Mouse (Mus musculus): ENCODE measurements around the gene Kcne3. TPM values are rescaled to one million over a fixed set of nuclear protein-coding genes. Genes with fewer than 3 reads are reported as not detected.

Gene Kcne3
- polyA plus RNA-seq (2011; ENCODE audit: insufficient read depth, insufficient read length, low read depth, missing spikeins), result not detected in 2 replicates

GRCm38 (mm10) chr7:100176269-100176668, at the start of gene Kcne3:
Gene Kcne3 (plus strand): TSS chr7:100176502.
- Histone ChIP-seq H3K4me3 (ENCODE audit: low read depth, low read length) (no peak within 1 kb of the TSS), H3K27ac (ENCODE audit: insufficient read depth, low read length) (no peak within 1 kb of the TSS), H3K9me3 (replicated peaks; ENCODE audit: control insufficient read depth, insufficient read depth, low read length, poor library complexity, severe bottlenecking) (no peaks in the 10 kb centered on the region), H3K9ac (ENCODE audit: low read depth, poor library complexity, severe bottlenecking) (no peak within 1 kb of the TSS), H3K36me3 (ENCODE audit: control insufficient read depth, insufficient read depth, low read length, poor library complexity, severe bottlenecking) (no peaks in the 10 kb centered on the region), H3K27me3 (ENCODE audit: control insufficient read depth, insufficient read depth, low read length, poor library complexity, severe bottlenecking) (peaks cover 1% of the 10 kb centered on the region; the same call in 1 of the 2 replicates), H3K4me1 (ENCODE audit: control insufficient read depth, insufficient read depth, low read length) (no peaks in the 10 kb centered on the region)
- TF ChIP-seq POLR2A (IDR thresholded peaks at IDR 0.05; ENCODE audit: insufficient read depth, low read length) (no peak), CTCF (IDR thresholded peaks at IDR 0.05; ENCODE audit: low read depth, low read length) (no peak), EP300 (IDR thresholded peaks at IDR 0.05; ENCODE audit: insufficient read depth, low read depth, low read length) (no peak)

DNA sequence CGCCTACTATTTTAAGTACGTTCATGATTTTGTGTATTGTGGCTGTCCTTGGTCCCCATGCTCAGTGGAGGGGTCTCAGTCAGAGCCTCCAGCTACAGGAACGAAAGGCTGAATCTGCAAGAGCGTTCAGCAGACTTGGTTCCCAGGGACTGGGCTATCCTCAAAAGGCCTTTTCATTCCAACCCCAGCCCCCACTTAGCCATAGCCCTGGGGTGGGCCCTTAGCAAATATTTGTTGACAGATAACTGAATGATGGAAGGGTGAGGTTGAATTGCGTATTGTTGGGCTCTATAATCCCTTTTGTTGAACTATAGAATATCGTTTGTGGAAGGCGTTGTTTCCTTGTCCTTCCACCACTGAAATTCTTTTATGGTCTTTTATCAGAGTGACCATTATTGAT, 49.8 kb upstream of the Kcne3 start:
- Histone ChIP-seq H3K4me1 (ENCODE audit: control insufficient read depth, insufficient read depth, low read length) (no peaks in the 10 kb centered on the region), H3K9ac (ENCODE audit: low read depth, poor library complexity, severe bottlenecking) (no peak overlapping the region), H3K27me3 (ENCODE audit: control insufficient read depth, insufficient read depth, low read length, poor library complexity, severe bottlenecking) (no peaks in the 10 kb centered on the region), H3K36me3 (ENCODE audit: control insufficient read depth, insufficient read depth, low read length, poor library complexity, severe bottlenecking) (no peaks in the 10 kb centered on the region), H3K27ac (ENCODE audit: insufficient read depth, low read length) (no peak overlapping the region), H3K4me3 (ENCODE audit: low read depth, low read length) (no peak overlapping the region), H3K9me3 (replicated peaks; ENCODE audit: control insufficient read depth, insufficient read depth, low read length, poor library complexity, severe bottlenecking) (no peaks in the 10 kb centered on the region)
- no peak for TF ChIP-seq POLR2A (IDR thresholded peaks at IDR 0.05; ENCODE audit: insufficient read depth, low read length)
- TF ChIP-seq CTCF (IDR thresholded peaks at IDR 0.05; ENCODE audit: low read depth, low read length), result no peak
- no peak for TF ChIP-seq EP300 (IDR thresholded peaks at IDR 0.05; ENCODE audit: insufficient read depth, low read depth, low read length)

DNA sequence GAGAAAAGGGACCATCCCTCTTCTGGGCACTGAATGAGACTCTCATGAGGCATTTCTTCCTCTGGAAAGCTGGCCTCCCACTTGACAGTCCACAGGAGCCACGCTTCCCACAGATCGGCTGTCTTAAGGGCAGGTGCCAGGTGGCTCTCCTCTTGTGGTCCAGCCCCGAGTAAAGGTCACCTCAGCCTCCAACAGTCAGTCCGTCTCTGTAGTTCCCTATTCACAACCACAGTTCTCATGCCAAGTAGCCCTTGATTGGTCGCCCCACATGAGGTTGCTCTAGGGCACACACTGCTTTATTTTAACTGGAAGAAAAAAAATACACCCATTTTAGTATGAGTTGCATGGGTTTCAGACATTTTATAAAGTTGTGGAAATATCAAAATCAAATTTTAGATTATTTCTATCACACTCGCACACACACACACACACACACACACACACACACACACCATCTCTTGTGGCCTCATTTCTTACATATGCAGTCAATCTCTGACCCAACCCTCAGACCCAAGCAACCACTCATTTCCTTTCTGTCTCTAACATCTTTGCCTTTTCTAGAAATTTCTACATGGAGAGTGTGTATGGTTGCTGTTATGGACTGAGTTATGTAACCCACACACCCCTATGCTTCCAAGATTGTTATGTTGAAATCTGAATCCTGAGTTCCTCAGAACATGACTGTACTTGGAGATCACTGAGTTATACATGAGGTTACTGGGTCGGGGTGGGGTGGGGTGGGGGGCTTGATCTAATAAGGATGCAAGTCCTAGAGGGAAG, 47.9 kb upstream of the Kcne3 start:
- Histone ChIP-seq H3K9ac (ENCODE audit: low read depth, poor library complexity, severe bottlenecking) (no peak overlapping the region), H3K4me3 (ENCODE audit: low read depth, low read length) (no peak overlapping the region), H3K27me3 (ENCODE audit: control insufficient read depth, insufficient read depth, low read length, poor library complexity, severe bottlenecking) (no peaks in the 10 kb centered on the region), H3K9me3 (replicated peaks; ENCODE audit: control insufficient read depth, insufficient read depth, low read length, poor library complexity, severe bottlenecking) (no peaks in the 10 kb centered on the region), H3K36me3 (ENCODE audit: control insufficient read depth, insufficient read depth, low read length, poor library complexity, severe bottlenecking) (no peaks in the 10 kb centered on the region), H3K4me1 (ENCODE audit: control insufficient read depth, insufficient read depth, low read length) (no peaks in the 10 kb centered on the region), H3K27ac (ENCODE audit: insufficient read depth, low read length) (no peak overlapping the region)
- no peak for TF ChIP-seq POLR2A (IDR thresholded peaks at IDR 0.05; ENCODE audit: insufficient read depth, low read length)
- TF ChIP-seq CTCF (IDR thresholded peaks at IDR 0.05; ENCODE audit: low read depth, low read length), result no peak
- TF ChIP-seq EP300 (IDR thresholded peaks at IDR 0.05; ENCODE audit: insufficient read depth, low read depth, low read length), result no peak

DNA sequence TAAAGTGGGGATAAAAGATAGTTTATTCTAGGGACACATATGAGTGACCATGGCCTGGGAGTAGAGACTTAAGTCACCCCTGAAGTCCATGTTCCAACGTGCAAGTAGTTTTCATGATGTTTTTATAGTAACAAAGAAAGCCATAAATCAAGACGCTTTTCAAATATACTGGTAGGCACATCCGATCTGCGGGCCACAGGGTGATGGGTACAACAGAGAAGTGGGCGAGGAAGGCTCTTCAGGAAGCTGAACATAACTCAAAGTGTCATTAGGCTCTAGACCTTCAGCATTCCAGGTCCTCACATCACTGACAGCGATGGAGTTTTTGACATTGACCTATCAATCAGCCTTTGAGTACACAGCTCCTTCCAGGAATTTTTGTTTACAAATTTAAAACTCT, 45.7 kb upstream of the Kcne3 start:
- no peaks in the 10 kb centered on the region for H3K27me3 ChIP-seq (ENCODE audit: control insufficient read depth, insufficient read depth, low read length, poor library complexity, severe bottlenecking)

GRCm38 (mm10) chr7:100132379-100132778, 43.9 kb upstream of the Kcne3 start:
- TF ChIP-seq POLR2A (IDR thresholded peaks at IDR 0.05; ENCODE audit: insufficient read depth, low read length) (no peak), CTCF (IDR thresholded peaks at IDR 0.05; ENCODE audit: low read depth, low read length) (no peak), EP300 (IDR thresholded peaks at IDR 0.05; ENCODE audit: insufficient read depth, low read depth, low read length) (no peak)
- H3K36me3 ChIP-seq (ENCODE audit: control insufficient read depth, insufficient read depth, low read length, poor library complexity, severe bottlenecking), result no peaks in the 10 kb centered on the region
- no peak overlapping the region for H3K9ac ChIP-seq (ENCODE audit: low read depth, poor library complexity, severe bottlenecking)
- no peak overlapping the region for H3K27ac ChIP-seq (ENCODE audit: insufficient read depth, low read length)
- no peaks in the 10 kb centered on the region for H3K9me3 ChIP-seq (replicated peaks; ENCODE audit: control insufficient read depth, insufficient read depth, low read length, poor library complexity, severe bottlenecking)
- no peaks in the 10 kb centered on the region for H3K27me3 ChIP-seq (ENCODE audit: control insufficient read depth, insufficient read depth, low read length, poor library complexity, severe bottlenecking)
- no peak overlapping the region for H3K4me3 ChIP-seq (ENCODE audit: low read depth, low read length)
- no peaks in the 10 kb centered on the region for H3K4me1 ChIP-seq (ENCODE audit: control insufficient read depth, insufficient read depth, low read length)

More for the DNA sequence above, 45.7 kb upstream of the Kcne3 start:
- H3K27ac ChIP-seq (ENCODE audit: insufficient read depth, low read length), result no peak overlapping the region
- no peak overlapping the region for H3K9ac ChIP-seq (ENCODE audit: low read depth, poor library complexity, severe bottlenecking)
- H3K4me3 ChIP-seq (ENCODE audit: low read depth, low read length), result no peak overlapping the region
- no peaks in the 10 kb centered on the region for H3K36me3 ChIP-seq (ENCODE audit: control insufficient read depth, insufficient read depth, low read length, poor library complexity, severe bottlenecking)
- TF ChIP-seq EP300 (IDR thresholded peaks at IDR 0.05; ENCODE audit: insufficient read depth, low read depth, low read length) (no peak), POLR2A (IDR thresholded peaks at IDR 0.05; ENCODE audit: insufficient read depth, low read length) (no peak), CTCF (IDR thresholded peaks at IDR 0.05; ENCODE audit: low read depth, low read length) (no peak)
- H3K9me3 ChIP-seq (replicated peaks; ENCODE audit: control insufficient read depth, insufficient read depth, low read length, poor library complexity, severe bottlenecking), result no peaks in the 10 kb centered on the region
- no peaks in the 10 kb centered on the region for H3K4me1 ChIP-seq (ENCODE audit: control insufficient read depth, insufficient read depth, low read length)

- Histone ChIP-seq H3K4me3 (ENCODE audit: low read depth, low read length) (no peak overlapping the region), H3K4me1 (ENCODE audit: control insufficient read depth, insufficient read depth, low read length) (no peaks in the 10 kb centered on the region), H3K27me3 (ENCODE audit: control insufficient read depth, insufficient read depth, low read length, poor library complexity, severe bottlenecking) (no peaks in the 10 kb centered on the region), H3K9ac (ENCODE audit: low read depth, poor library complexity, severe bottlenecking) (no peak overlapping the region), H3K36me3 (ENCODE audit: control insufficient read depth, insufficient read depth, low read length, poor library complexity, severe bottlenecking) (no peaks in the 10 kb centered on the region), H3K9me3 (replicated peaks; ENCODE audit: control insufficient read depth, insufficient read depth, low read length, poor library complexity, severe bottlenecking) (no peaks in the 10 kb centered on the region), H3K27ac (ENCODE audit: insufficient read depth, low read length) (no peak overlapping the region)
- TF ChIP-seq CTCF (IDR thresholded peaks at IDR 0.05; ENCODE audit: low read depth, low read length), result no peak
- TF ChIP-seq POLR2A (IDR thresholded peaks at IDR 0.05; ENCODE audit: insufficient read depth, low read length), result no peak
- TF ChIP-seq EP300 (IDR thresholded peaks at IDR 0.05; ENCODE audit: insufficient read depth, low read depth, low read length), result no peak
Measured at GRCm38 (mm10) chr7:100137038-100137437, 39.3 kb upstream of the Kcne3 start.
